Mouse (Mus musculus) kidney, adult 2 months (tissue): ENCODE data around the gene Klhdc8a. TPM values are rescaled to one million over a fixed set of nuclear protein-coding genes. Genes with fewer than 3 reads are reported as not detected.

Source experiments
- DNase-seq: peaks from one replicate; pipeline ENCODE4 v3.0.0; 2021
- H3K27ac ChIP-seq: fragments of 200-500 bp; 2 replicates; pipeline ENCODE4 v1.5.1; 2012; ENCODE audit warnings: low read depth, low read length, control low read depth, inconsistent platforms; ENCODE audit not compliant: insufficient read depth
- H3K27me3 ChIP-seq: fragments of 200-500 bp; replicated peaks from 2 replicates; pipeline ENCODE4 v1.6.1; 2012; ENCODE audit warnings: mild to moderate bottlenecking, moderate library complexity, low read length, inconsistent platforms; ENCODE audit not compliant: control insufficient read depth, insufficient read depth
- H3K36me3 ChIP-seq: fragments of 200-500 bp; 2 replicates; pipeline ENCODE4 v1.6.1; 2012; ENCODE audit warnings: mild to moderate bottlenecking, moderate library complexity, low read length, inconsistent platforms; ENCODE audit not compliant: control insufficient read depth, insufficient read depth
- H3K4me1 ChIP-seq: fragments of 200-500 bp; 2 replicates; pipeline ENCODE4 v1.6.1; 2011; ENCODE audit warnings: low read length; ENCODE audit not compliant: control insufficient read depth, insufficient read depth
- H3K4me3 ChIP-seq: fragments of 200-500 bp; 2 replicates; pipeline ENCODE4 v1.5.1; 2011; ENCODE audit warnings: mild to moderate bottlenecking, low read depth, low read length, control low read depth; ENCODE audit not compliant: insufficient read depth
- CTCF ChIP-seq: fragments of 200-500 bp; conservative IDR thresholded peaks from 2 replicates; pipeline ENCODE4 v1.5.1; 2011; ENCODE audit warnings: low read depth, mild to moderate bottlenecking, control low read depth, low read length, moderate library complexity, mixed read lengths; ENCODE audit not compliant: insufficient read depth, insufficient read length
- POLR2A ChIP-seq: fragments of 200-500 bp; IDR thresholded peaks from one replicate; pipeline ENCODE4 v1.6.1; 2011; ENCODE audit warnings: low read depth, low read length, control low read depth
- WGBS: fragments of 180-500 bp; shearing (Covaris S2); methylation state at CpG from one replicate; pipeline ENCODE4 v1.1.7; 2018; 5-methylcytosine and 5-hydroxymethylcytosine counted together
- polyA plus RNA-seq: library from polyadenylated mRNA; depleted of rRNA; stranded (reverse); fragments of >200 nt; gene quantifications from 2 replicates; pipeline ENCODE4 v1.2.3, GENCODE M21; 2012

Gene Klhdc8a
- polyA plus RNA-seq, 1 experiment, result 15.7 TPM

DNA sequence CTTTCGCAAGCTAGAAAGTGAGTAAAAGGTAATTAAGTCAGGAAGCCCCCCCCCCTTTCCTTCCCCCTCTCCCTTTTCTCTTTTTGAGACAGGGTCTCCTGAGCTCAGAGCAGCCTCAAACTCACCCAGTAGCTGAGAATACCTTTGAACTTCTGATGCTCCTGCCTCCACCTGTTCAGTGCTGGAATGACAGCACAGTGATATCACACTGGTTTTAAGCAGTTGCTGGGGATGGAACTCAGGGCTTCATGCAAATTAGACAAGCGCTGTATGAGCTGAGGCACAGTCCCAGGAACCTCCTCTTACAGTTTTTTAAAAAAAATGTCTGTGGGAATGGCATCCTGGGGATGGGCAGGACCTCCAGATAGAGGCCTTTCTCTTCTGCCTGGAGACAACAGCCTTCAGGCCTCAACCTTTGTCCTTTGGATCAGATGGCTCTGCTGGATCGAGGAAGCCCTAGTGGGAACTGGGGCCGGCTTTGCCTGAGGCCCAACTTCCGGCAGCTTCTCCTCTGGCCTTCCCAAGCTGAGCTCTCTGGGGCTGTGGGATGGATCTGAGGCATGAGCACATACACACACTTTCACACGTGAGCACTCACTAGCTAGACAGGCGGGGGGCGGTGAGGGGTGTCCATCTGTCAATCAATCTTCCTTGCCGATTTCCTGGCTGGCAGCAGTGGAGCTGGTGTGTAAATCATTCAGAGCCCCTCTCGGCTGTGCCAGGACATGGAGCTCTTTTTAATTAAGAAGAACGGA lies 7.3 kb upstream of the Klhdc8a start:
- Histone ChIP-seq H3K4me1 (peaks cover 24% of the 10 kb centered on the region), H3K36me3 (no peaks in the 10 kb centered on the region), H3K27ac (no peak overlapping the region), H3K27me3 (no peaks in the 10 kb centered on the region), H3K4me3 (no peak overlapping the region)
- WGBS, result 63% methylated on average over 11 of the region's 11 CpGs
- TF ChIP-seq POLR2A (no peak), CTCF (no peak)
- DNase-seq, result no peak

- no peak for DNase-seq
- peaks cover 24% of the 10 kb centered on the region for H3K4me1 ChIP-seq
- H3K4me3 ChIP-seq, result no peak overlapping the region
- no peaks in the 10 kb centered on the region for H3K27me3 ChIP-seq
- H3K27ac ChIP-seq, result no peak overlapping the region
- 69% methylated on average over 4 of the region's 4 CpGs for WGBS
- no peaks in the 10 kb centered on the region for H3K36me3 ChIP-seq
- TF ChIP-seq POLR2A (no peak), CTCF (no peak)
Observed at GRCm38 (mm10) chr1:132291706-132292105, 6.7 kb upstream of the Klhdc8a start.

- Histone ChIP-seq H3K27ac (peak overlapping the region; percentile 36; the same call in 1 of the 2 replicates), H3K4me3 (no peak overlapping the region), H3K27me3 (no peaks in the 10 kb centered on the region), H3K36me3 (no peaks in the 10 kb centered on the region), H3K4me1 (peaks cover 22% of the 10 kb centered on the region)
- 40% methylated on average over 21 of the region's 21 CpGs for WGBS
- peak; percentile 49 for DNase-seq
- TF ChIP-seq CTCF, result peak; percentile 42; the same call in 1 of the 2 replicates
- TF ChIP-seq POLR2A, result no peak
Observed at GRCm38 (mm10) chr1:132292318-132293129, 5.9 kb upstream of the Klhdc8a start.

DNA sequence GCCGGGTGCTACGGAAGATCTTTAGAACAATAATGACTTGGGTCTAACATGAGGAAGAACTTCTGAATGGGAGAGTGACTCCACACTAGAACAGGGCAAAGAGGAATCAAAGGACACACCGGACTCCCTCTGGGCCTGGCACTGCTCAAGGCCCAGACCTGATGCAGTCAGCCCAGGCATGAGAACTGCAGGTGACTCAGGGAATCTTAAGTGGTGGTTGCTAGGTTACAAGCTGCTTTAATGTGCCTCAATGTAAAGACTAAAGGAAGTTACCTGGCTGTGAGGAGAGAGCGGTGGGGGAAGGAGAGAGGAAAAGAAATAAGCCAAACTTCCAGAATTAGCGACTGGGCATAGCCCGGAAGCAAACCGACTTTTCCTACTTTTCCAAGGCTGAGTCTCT lies 2.9 kb upstream of the Klhdc8a start:
- Histone ChIP-seq H3K36me3 (no peaks in the 10 kb centered on the region), H3K4me3 (no peak overlapping the region), H3K27me3 (no peaks in the 10 kb centered on the region), H3K4me1 (peaks cover 21% of the 10 kb centered on the region), H3K27ac (no peak overlapping the region)
- TF ChIP-seq CTCF, result no peak
- DNase-seq, result no peak
- 88% methylated on average over 7 of the region's 7 CpGs for WGBS

- 84% methylated on average over 3 of the region's 3 CpGs for WGBS
- Histone ChIP-seq H3K27me3 (no peaks in the 10 kb centered on the region), H3K4me3 (no peak overlapping the region), H3K4me1 (peaks cover 21% of the 10 kb centered on the region), H3K36me3 (no peaks in the 10 kb centered on the region), H3K27ac (no peak overlapping the region)
- no peak for TF ChIP-seq CTCF
- TF ChIP-seq POLR2A, result no peak
- DNase-seq, result no peak
Observed at GRCm38 (mm10) chr1:132296051-132296450, 2.4 kb upstream of the Klhdc8a start.

- no peaks in the 10 kb centered on the region for H3K27me3 ChIP-seq
- no peaks in the 10 kb centered on the region for H3K36me3 ChIP-seq
- peak; percentile 59 for DNase-seq
- H3K4me1 ChIP-seq, result peaks cover 7% of the 10 kb centered on the region; the same call in 1 of the 2 replicates
- 1% methylated on average over 70 of the region's 71 CpGs for WGBS
- H3K27ac ChIP-seq, result peak overlapping the region; percentile 78
- TF ChIP-seq CTCF (no peak), POLR2A (no peak)
- H3K4me3 ChIP-seq, result peak overlapping the region; percentile 73
Observed at GRCm38 (mm10) chr1:132298801-132299464, 507 bp downstream of the Klhdc8a start.

GRCm38 (mm10) chr1:132299744-132300143 lies 1.3 kb downstream of the Klhdc8a start:
- no peaks in the 10 kb centered on the region for H3K36me3 ChIP-seq
- no peak for DNase-seq
- H3K27me3 ChIP-seq, result no peaks in the 10 kb centered on the region
- 76% methylated on average over 5 of the region's 5 CpGs for WGBS
- TF ChIP-seq POLR2A, result no peak
- TF ChIP-seq CTCF, result no peak
- peak overlapping the region; percentile 78 for H3K27ac ChIP-seq
- H3K4me3 ChIP-seq, result peak overlapping the region; percentile 73
- H3K4me1 ChIP-seq, result peaks cover 11% of the 10 kb centered on the region
